Mouse (Mus musculus) frontal cortex, postnatal 36 days (tissue): Measurements from ENCODE around the gene Mast1.

Experiments
- DNase-seq, 2 experiments: peaks; one replicate each; pipeline ENCODE4 v3.0.0; 2022; ENCODE audit warnings: low spot score in 2 of 2

Mast1 gene

GRCm38 (mm10) chr8:84936962-84937546, at the start of gene Mast1:
Gene Mast1 (minus strand): TSS chr8:84937359.
- peak; percentile 70 to 74 for DNase-seq

- no peak for DNase-seq
Observed at GRCm38 (mm10) chr8:84986379-84986945, 49.3 kb upstream of the Mast1 start.

- peak; percentile 94 to 97 for DNase-seq
Observed at GRCm38 (mm10) chr8:84985684-84986378, 48.7 kb upstream of the Mast1 start.

- no peak for DNase-seq
Observed at GRCm38 (mm10) chr8:84985049-84985683, 48.0 kb upstream of the Mast1 start.

DNA sequence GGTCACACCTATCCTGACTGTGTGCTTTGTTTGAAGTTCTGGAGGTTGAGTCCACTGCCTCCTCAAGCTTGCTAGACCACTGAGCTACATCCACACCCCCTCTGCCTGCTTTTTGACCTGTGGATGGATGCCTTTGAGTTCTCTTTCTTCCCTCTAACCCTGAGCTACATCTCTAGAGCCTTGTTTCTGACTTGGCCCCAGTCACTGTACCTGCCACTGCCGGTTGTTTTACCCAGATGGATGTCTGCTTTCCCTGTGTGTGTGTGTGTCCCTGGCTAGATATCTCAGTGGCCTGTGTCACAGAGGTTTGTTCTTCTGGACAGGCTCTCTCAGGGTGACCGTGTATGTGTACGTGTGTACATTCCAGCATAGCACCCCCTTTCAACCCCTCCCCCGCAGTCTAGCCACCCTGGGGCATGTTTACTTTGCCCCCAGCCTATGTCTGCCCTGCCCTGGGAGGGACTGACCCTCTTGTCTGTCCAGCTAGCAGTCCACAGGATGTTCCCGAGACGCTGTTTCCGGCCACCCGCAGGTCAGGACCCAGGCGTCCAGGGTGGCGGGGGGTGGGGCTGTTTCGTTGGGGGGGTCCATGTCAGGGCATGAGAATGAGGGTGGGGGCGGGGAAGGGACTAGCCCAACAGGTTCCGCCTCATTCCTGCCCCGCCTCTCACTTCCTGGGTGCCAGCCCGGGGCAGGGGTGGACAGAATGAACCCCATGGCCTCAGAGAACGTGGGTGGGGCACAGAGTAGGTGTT, 47.3 kb upstream of the Mast1 start:
- no peak for DNase-seq

DNA sequence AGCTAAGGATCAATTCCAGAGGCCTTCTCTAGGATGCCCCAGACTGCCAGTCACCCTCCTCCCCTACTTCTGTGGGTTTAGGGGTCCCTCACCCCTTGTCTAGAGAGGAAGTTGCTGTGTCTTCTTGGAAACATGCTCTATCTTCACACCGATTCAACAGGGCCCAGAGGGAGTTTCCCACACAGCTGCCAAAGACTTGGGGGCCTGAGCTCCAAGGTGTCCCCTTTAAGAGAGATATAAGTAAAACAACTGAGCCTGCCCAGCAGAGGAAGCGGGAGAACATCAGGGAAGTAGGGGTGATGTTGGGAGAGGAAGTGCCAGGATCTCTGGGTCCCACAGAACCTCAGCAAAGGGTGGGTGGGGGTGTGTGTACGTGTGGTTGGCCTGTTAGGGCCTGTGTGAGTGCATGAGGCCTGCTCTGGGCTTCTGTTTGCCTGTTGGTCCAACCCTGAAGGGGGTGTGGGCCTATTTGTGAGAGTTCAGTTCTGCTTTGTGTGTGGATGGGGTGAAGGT, 45.4 kb upstream of the Mast1 start:
- no peak for DNase-seq

- DNase-seq = no peak
Observed at GRCm38 (mm10) chr8:84981644-84982498, 44.7 kb upstream of the Mast1 start.

DNA sequence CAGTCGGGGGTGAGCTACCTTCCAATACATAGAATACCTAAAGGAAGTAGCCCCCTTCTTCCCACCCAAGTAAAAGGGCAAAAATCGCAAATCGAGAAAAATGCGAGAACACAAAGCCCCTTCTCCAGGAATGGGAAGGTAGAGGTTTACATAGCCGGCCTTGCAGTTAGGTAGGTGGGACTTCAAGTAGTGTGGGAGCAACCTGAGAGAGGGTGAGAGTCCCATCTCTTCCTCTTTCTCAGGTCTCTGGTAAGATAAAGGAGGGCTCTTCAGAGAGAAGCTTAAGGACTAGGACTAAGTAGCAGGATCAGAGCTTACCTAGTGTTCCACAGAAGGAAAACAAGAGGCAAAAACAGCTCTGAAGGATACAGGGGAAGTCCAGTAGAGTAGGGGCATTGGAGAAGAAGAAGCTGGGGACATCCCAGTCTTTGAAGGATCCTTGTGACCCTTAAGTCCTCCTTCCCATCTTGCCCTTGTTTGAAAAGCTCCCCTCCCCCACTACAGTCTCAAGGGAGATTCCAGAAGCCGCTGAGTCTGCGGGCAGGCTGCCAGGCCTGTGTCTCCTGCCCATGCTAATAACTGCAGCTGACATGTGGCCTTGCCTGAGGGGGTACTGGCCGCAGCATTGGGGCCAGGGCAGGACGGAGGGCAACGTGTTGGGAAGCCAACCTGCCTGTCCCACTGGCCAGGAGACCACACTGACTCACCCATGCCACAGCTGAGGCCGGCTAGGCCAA, 43.6 kb upstream of the Mast1 start:
- DNase-seq = peak in 1 of 2 experiments; percentile 50

GRCm38 (mm10) chr8:84979599-84980421, 42.7 kb upstream of the Mast1 start:
- DNase-seq = peak; percentile 93

DNA sequence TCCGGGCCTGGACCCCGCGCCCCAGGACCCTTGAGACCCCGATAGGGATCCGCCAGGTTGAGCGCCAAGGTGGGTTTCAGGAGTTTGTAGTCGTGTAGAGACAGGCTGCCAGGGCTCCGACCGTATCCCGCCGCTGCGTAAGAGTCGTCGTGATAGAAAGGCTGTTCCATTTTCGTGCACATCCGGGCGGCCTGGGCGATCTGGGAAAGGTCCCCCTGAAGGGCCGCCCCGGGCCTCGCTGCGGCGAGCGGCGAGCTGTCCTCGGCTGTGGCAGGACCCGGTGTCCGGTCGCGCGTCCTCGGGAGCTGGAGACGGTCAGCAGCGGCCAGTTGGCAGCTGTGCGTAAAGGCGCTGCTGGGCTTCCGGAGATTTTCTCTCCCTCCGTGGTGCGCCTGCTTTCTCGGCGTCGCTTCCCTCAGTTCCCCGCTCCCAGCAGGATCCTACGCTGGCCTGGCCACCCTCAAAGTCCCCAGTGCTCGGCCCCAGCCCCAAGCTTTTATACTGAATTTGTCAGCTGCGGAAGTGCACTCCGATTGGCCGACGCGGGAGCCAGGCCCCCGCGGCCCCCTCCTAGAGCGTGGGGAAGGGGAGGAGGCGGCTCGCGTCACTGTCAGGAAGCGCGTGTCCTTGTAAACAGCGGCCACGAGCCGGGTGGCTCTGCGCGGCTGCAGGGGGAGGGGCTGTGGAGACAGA, 41.2 kb upstream of the Mast1 start, which contains the start of gene Junb:
Junb (minus strand) TSS at position 471 of the 693 bp plus-strand sequence.
- peak; percentile 96 to 97 for DNase-seq

DNA sequence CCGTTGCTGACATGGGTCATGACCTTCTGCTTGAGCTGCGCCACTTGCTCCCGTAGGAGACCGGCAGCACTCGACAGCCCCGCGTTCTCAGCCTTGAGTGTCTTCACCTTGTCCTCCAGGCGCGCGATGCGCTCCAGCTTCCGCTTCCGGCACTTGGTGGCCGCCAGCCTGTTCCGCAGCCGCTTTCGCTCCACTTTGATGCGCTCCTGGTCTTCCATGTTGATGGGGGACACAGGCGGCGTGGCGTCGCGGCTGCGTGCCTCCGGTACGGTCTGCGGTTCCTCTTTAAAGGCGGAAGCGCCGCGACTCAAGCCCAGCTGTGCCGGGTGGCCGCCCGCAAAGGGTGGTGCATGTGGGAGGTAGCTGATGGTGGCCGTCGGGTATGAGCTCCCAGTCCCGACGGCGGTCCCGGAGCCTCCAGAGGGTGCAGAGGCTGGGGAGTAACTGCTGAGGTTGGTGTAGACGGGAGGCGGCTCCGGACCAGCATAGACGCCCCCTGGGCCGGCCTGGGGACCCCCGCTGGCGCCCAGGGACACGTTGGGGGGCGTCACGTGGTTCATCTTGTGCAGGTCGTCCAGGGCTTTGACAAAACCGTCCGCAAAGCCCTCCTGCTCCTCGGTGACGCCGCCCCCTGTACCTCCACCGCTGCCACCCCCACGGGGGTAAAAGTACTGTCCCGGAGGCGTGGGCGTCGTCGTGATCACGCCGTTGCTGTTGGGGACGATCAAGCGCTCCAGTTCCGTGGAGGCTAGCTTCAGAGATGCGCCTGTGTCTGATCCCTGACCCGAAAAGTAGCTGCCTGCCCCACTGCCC, 40.5 kb upstream of the Mast1 start:
- peak; percentile 60 to 64 for DNase-seq

DNA sequence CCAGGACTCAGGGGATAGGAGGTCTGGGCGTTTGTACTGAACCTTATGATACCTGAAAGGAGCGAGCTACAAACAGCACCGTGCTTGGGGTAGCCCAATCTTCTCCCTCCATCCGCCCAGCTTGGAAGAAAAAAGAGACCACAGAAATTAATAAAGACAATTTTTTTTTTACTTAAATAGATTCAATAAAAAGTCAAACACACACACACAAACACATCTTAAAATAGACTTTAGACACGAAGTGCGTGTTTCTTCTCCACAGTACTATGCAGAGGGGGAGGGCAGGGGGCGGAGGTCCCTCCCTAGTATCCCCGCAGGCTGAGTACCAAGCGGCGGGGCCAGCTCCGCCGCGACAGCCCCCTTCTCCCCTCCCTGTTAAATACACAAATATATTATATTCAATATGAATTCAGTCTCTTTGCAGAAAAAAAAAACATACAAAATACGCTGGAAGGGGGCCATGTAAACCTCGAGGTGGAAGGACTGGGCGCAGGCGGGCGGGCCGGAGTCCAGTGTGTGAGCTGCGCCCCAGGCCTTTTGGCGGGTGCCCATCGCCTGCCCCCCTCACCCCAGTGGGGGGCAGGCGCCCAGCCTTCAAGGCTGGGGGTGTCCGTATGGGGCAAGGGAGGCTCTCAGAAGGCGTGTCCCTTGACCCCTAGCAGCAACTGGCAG, 39.7 kb upstream of the Mast1 start:
- DNase-seq = no peak

DNA sequence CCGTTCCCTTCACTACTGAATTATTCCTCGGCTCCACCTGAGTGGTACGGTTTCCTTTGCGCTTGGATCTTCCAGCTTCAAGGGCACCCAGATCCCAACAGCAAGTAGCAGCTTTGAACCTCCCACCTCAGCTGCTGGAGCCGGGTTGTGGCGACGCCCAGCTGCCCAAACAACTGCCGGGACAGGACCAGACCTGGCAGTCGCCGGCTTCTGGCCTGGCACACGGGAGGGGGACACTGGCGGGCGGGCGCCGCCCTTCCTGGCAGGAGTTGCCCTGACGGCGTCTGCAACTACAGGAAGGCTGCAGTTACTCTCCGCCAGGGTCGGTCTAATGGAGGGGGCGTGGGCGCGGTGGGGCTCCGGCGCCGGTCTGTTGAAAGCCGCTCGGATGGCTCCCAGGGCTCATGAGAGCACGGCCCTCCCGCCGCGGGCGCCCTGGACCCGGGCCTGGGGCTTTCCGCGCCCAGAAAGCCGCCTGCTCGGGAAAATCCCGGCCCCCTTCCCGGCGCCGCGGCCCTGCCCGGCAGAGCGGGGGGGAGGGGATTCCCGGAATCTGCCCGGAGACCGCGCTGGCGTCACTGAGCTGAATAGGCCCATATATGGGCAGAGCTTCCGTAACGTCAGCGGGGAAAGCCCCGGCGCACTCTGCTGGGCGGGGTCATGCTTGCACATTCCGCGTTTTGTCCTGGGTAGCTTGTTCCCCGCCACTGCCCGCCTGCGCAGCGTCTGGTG, 39.0 kb upstream of the Mast1 start:
- peak; percentile 95 to 96 for DNase-seq

DNA sequence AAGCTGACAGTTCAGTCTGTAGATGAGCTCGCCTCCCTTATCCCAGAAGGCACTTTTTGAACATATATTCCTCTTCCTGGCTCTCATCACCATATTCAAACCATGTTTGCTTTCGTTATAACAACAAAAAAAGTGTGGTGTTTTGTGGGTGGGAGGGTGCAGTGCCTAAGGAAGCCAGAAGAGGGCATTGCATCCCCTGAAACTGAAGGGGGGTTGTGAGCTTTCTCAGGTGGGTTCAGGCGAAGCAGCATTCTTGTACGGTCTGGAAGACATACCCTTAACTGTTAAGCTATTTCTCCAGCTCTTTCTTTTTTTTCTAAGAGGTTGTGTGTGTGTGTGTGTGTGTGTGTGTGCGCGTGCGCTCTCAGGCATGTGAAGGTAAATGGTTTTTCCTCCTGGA, 38.3 kb upstream of the Mast1 start:
- peak; percentile 61 to 67 for DNase-seq

GRCm38 (mm10) chr8:84974543-84975142, 37.5 kb upstream of the Mast1 start:
- DNase-seq = no peak
